Mouse (Mus musculus): ENCODE results near the gene Tspyl2. TPM values are rescaled to one million over a fixed set of nuclear protein-coding genes. Genes with fewer than 3 reads are reported as not detected.
"Not testable (repeated sequence)": the region's sequence is repeated elsewhere in the genome, so short reads cannot be mapped to it uniquely, and the experiment has no call there.

Gene Tspyl2
- total RNA-seq (2021), result 29.5 and 32.1 TPM in 2 replicates
- long read RNA-seq, experiment 1, transcript Tspyl2-201 (7 exons, 2,696 nt), result major isoform, 17 of 29 reads
- long read RNA-seq, experiment 1, partial matches to known transcripts, result 1 of 29 reads
- long read RNA-seq, experiment 1, other reads (novel, unspliced or antisense), result 11 of 29 reads
- long read RNA-seq, experiment 2, transcript Tspyl2-201 (7 exons, 2,696 nt), result major isoform, 9 of 20 reads
- long read RNA-seq, experiment 2, partial matches to known transcripts, result 2 of 20 reads
- long read RNA-seq, experiment 2, other reads (novel, unspliced or antisense), result 9 of 20 reads

- DNase-seq, result peak; percentile 95
Measured at GRCm38 (mm10) chrX:152342358-152342901, at the start of gene Tspyl2. Tspyl2 (minus strand) TSS chrX:152342425.

DNA sequence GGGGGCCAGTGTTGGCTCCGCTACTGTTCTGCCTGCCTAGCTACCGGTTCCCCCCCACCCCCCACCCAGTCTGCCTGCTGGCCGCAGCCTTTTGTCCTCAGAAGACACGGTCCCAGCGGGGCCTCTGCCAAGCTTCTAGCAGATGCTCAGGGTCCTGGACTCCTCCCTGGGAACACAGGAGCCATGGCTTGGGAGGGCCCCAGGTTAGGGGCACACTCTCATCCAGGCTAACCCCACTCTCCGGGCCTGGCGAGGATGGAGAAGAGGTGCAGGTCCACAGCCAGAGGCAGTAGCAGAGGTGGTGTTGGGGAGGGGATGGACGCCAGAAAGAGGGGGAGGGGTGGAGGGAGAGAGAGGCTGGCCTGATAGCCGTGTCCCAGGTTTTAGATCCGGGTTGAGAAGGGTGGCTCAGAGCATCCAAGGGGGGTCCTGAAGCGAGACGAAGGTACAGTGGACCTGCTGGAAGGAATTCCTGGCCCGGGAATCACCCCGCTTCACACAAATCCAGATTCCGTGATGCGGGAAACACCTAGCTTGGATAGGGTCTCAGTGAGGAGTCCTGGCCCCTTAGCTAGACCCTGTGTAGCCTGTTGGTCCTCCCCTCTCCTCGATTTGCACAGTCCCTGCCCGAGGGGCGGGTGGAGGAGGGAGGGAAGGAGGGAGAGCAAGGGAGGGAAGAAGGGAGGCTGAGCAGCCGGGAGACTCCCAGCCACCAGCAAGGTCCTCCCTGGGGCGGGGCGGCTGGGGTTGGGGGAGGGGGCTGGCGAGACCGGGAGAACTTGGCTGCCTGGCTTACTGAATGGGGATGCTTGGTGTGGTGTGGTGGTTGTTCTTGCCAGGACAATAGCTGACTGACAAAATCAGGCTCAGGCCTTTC is 26.4 kb upstream of the Tspyl2 start, which contains the start of gene Gpr173:
TSS of gene Gpr173 (minus strand) at position 308 of the 877 bp plus-strand sequence.
- DNase-seq, result peak; percentile 64

DNA sequence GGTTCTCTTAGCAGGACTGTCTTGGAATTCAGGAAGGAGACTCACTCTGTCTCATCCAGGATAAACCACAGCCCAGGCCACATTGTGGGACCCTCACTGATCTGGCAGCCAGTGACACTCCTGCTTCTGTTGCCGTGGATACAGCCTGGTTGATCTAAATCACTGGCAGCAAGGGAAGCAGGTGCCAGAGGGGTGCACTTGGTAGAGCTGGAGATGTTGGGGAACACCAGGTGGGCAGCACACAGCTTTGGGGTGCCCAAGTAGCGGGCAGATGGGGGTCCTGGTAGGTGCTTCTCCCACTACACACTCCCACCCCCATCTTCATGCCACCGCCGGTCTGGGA is 25.8 kb upstream of the Tspyl2 start:
- no peak for DNase-seq

GRCm38 (mm10) chrX:152366418-152366817 is 24.2 kb upstream of the Tspyl2 start:
- DNase-seq, result no peak

- DNase-seq, result peak; percentile 45
Measured at GRCm38 (mm10) chrX:152352553-152353153, 10.4 kb upstream of the Tspyl2 start.

DNA sequence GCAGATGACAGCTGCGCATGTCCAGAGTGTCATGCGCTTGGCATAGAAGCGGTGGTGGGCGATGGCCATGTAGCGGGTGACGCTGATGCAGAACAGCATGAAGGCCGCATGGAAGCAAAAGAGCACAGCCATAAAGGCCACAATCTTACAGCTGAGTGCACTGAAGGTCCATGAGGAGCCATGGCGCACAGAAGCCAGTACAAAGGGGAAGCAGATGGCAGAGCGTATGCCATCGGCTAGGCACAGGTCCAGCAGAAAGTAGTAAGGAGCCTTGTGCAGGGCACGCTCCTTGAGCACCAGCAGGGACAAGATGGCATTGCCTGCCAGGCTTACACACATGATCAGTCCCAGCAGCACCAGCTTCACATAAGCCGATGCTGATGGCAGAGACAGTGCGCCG is 4.8 kb upstream of the Tspyl2 start:
- no peak for DNase-seq

- no peak for DNase-seq
Measured at GRCm38 (mm10) chrX:152346587-152346986, 4.4 kb upstream of the Tspyl2 start.

DNA sequence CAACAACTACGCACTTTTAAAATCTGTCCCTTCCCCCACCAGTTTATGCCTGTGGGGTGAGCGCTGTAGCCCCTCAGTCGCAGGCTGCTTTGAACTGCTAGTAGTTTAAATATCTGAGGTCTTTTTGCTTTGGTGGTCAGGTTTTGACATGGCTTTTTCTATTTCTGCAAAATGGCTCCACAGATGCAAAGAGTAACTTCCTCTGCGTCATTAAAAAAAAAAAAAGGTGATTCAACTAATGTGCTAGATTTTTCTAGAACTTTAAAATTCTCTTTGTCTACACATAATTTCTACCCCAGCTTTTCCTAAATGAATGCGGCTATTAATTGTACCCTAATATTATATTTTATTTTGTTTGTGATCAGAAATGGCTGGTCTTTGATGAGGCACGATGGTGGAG is 678 bp upstream of the Tspyl2 start:
- DNase-seq, result no peak

GRCm38 (mm10) chrX:152341496-152341895 is 729 bp downstream of the Tspyl2 start:
- DNase-seq, result peak; percentile 19

DNA sequence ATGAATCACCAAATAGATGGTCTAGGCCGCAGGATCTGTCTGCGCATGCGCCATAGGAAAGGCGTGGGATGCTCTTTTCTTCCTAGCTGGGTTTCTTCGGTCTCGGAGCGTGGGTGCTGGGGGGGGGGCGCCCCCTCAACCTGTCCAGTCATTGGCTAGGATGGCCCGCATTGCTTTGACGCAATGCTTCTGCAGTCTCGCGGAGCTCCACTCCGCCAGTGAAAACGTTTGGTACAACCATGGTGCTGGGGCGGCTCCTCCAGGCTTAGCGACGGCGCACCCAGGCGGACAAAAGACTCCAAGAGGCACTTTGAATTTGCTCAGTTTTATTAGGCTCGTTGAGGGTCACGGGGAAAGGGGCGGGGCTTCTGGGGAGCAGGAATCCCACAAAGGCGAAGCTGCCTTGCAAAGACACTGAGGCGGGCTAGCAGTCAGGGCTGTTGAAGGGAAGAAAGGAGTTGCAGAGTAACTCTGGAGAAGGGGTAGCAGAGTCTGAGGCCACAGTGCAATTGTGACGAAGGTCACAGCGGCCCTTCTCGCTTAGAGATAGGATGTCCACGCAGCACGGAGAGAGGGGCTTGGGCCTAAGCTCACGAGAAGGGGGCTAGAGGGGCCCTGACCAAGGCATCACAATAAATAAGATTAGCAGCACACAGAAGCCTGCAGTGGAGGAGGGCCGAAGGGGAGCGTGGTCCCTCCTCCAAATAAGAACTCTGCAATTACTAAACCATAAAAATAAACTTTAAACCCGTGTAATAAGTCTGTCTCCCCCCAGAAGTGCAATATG is 5.5 kb downstream of the Tspyl2 start:
- DNase-seq, result peak; percentile 92

- DNase-seq, result not testable (repeated sequence)
Measured at GRCm38 (mm10) chrX:152336123-152336522, 6.1 kb downstream of the Tspyl2 start.

GRCm38 (mm10) chrX:152329400-152329799 is 12.8 kb downstream of the Tspyl2 start:
- DNase-seq, result not testable (repeated sequence)

DNA sequence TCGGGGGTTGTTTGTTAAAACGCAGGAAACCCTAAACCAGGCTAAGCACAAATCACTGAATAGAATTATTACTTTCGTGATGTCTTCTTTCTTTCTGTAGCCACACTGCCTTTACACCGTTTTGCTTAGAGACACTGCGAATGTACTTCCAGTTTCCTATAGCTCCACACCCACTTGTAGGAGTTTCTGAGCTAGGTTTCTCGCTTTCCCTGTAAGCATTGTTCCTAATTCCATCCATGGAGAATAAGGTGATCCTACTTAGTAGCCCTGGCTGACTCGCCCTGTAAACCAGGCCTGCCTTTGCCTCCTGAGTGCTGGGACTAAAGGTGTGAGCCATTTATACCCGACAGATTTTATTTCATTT is 14.6 kb downstream of the Tspyl2 start:
- DNase-seq, result no peak

- peak; percentile 86 for DNase-seq
Measured at GRCm38 (mm10) chrX:152326996-152327688, 15.1 kb downstream of the Tspyl2 start, which contains the start of gene Kantr. Kantr (minus strand) TSS chrX:152327495.

DNA sequence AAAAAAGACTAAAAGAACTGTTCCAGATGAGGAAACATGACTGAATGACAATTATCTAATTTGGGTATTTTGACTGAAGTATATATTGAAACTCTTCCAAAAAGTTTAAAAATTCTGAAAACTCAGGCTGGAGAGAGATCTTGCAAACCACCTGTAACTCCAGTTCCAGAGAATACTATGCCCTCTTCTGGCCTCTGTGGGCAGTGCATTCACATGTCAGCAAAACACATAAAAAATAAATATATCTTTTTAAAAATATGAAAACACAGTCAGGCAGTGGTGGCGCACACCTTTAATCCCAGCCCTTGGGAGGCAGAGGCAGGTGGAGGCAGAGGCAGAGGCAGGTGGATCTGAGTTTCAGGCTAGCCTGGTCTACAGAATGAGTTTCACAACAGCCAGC is 18.6 kb downstream of the Tspyl2 start:
- DNase-seq, result no peak

- no peak for DNase-seq
Measured at GRCm38 (mm10) chrX:152322776-152323175, 19.4 kb downstream of the Tspyl2 start.

DNA sequence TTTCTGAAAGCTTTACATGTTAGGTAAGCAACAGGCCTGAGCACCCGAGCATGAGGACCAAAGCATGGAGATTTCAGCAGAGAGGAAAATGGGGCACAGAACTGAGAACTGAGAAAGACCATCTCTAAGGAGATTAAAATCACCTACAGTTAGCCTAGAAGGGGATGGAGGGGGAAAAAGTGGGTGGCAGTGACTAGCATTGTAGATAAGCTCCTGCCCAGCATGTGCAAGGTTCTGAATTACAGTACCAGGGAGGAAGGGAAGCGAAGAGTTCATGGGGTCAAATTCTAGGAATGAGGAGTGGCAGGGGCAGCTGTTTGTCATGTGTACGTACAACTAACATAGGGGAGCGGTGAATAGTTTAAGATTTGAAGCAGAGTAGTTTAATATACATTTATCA is 21.7 kb downstream of the Tspyl2 start:
- DNase-seq, result no peak

GRCm38 (mm10) chrX:152307942-152308341 is 34.3 kb downstream of the Tspyl2 start:
- peak; percentile 57 for DNase-seq

- DNase-seq, result no peak
Measured at GRCm38 (mm10) chrX:152307371-152307770, 34.9 kb downstream of the Tspyl2 start.

GRCm38 (mm10) chrX:152306224-152306623 is 36.0 kb downstream of the Tspyl2 start:
- no peak for DNase-seq

GRCm38 (mm10) chrX:152287026-152287425 is 55.2 kb downstream of the Tspyl2 start:
- DNase-seq, result not testable (repeated sequence)

All from adrenal gland, postnatal 14 days (tissue).